Mouse (Mus musculus) cerebral cortex, adult 2 months (tissue): ENCODE data around the gene Gm14326.

Experiments used
- WGBS: fragments of 180-500 bp; shearing (Covaris S2); methylation state at CpG from one replicate; pipeline ENCODE4 v1.1.7; 2018; 5-methylcytosine and 5-hydroxymethylcytosine counted together

The Gm14326 gene

DNA sequence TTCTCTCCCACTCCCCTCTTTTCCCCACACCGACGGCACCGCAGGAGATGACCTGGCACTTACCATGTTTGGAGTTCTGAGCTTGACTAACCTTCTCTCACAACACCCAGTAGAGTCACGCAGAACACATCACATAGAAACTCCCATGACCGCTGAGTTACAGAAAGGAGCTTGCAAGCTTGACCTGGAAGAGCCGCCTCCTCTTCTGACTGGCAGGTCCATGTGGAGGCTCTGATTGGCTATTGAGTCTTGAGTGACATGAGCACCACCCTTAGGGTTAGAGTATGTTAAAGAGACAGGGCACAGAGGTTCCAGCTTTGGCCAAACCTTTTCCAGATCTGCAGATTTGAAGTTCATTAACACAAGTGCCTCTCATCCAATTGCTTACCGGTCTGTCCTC is at the start of gene Gm14326:
Gene Gm14326, minus strand, starts transcription at position 153 of the 400 bp plus-strand sequence.
- 1% methylated on average over 7 of the region's 7 CpGs for WGBS

DNA sequence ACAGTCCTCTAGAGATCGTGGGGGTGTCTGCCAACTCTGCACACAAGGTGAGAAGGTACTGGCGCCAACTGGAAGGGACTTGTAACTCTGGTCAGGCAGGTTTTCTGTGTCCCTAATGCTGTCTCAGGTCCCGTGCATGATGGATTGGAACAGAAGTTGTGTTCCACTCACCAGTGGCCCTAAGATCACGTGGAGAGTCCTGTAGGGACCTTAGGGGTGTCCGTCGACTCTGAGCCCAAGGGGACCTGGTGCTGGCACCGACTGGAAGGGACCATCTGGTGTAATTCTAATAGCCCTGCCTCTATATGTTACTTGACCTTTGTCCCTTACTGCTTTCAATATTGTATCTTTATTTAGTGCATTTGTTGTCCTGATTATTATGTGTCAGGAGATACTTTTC is 17.7 kb upstream of the Gm14326 start:
- WGBS: 79% methylated on average over 7 of the region's 7 CpGs

DNA sequence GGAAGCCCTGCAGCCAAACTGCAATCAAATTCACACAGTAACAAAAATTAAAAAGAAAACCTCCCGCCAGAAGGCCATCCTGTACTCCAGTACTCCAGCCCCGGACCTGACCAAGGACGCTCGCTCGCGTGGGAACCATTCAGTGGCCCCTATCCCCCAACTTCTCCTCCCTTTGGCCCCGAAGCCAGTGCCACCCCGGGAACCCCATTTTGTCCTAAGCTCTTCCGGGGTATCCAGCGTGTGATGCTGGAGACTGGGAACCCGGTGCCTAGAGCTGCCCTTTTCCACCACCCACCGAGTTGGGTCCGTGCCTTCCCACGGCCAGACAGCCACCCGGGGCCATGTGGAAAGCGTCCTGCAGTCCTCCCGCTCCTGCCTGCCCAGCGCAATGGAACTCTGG is 363 bp downstream of the Gm14326 start:
- WGBS: under 1% methylated on average over 18 of the region's 18 CpGs

DNA sequence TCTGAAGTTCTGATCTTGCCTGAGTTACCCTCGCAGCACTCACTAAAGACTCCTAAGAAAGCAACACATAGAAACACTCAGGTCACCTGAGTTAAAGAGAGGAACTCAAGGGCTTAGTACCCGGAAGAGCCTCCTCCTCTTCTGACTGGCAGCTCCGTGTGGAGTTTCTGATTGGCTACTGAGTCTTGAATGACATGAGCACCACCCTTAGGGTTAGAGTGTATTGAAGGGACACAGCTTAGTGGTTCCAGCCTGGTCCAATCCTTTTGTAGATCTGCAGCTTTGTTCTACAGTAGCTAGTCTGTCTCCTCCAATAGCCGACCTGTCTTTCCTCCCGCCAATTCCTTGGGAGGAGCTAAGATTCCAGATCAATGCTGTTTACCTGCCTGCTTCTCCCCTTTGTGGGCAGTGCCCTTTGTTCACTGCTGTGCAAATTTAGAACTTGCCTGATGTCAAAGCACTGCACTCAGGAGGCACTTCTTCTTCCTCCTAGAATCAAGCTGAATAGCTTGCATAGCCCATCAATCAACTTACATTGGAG is 31.5 kb downstream of the Gm14326 start, which contains the start of gene Zfp972:
Gene Zfp972, minus strand, starts transcription at position 51 of the 541 bp plus-strand sequence.
- 73% methylated on average over 4 of the region's 5 CpGs for WGBS

DNA sequence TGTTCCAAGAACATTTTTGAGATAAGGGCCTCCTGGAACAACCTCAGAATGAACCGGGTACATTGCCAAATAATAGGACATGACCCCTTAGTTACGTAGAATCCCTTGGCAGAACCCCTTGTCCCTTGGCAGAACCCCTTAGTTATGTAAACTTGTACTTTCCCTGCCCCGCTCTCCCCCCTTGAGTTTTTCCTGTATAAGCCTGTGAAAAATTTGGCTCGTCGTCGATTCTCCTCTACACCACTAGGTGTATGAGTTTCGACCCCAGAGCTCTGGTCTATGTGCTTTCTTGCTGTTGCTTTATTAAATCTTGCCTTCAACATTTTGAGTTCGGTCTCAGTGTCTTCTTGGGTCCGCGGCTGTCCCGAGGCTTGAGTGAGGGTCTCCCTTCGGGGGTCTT is 53.8 kb downstream of the Gm14326 start:
- whole genome bisulfite sequencing: 81% methylated on average over 3 of the region's 12 CpGs

DNA sequence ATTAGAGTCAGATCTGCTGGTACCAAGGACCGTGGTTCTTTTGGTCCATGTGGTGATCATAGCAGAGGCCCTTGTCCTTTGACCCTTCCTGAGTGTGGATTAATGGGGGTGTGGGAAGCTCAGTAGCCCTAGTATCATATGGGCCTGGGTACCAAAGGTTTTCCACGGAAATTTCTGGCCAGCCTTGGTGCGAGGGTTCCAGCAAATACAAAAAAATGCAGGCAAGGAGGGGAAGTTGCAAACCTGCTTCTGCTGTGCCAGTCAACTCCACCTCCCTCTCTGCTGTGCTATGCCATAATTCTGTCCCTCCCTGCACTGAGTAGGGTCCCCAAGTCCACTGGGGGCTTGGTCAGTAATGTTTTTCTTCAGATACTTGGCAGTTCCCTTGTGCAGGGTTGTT is 58.9 kb downstream of the Gm14326 start:
- WGBS: 68% methylated on average over 2 of the region's 3 CpGs

DNA sequence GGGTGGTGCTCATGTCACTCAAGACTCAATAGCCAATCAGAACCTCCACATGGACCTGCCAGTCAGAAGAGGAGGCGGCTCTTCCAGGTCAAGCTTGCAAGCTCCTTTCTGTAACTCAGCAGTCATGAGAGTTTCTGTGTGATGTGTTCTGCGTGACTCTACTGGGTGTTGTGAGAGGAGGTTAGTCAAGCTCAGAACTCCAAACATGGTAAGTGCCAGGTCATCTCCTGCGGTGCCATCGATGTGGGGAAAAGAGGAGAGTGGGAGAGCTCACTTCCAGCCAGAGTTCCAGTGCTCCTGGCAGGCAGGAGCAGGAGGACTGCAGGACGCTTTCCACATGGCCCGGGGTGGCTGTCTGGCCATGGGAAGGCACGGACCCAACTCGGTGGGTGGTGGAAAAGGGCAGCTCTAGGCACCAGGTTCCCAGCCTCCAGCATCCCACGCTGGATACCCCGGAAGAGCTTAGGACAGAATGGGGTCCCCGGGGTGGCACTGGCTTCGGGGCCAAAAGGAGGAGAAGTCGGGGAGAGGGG is 60.0 kb downstream of the Gm14326 start, which contains the start of gene Gm14327:
Gene Gm14327, plus strand, starts transcription at position 51 of the 533 bp plus-strand sequence.
- 44% methylated on average over 12 of the region's 13 CpGs for WGBS

DNA sequence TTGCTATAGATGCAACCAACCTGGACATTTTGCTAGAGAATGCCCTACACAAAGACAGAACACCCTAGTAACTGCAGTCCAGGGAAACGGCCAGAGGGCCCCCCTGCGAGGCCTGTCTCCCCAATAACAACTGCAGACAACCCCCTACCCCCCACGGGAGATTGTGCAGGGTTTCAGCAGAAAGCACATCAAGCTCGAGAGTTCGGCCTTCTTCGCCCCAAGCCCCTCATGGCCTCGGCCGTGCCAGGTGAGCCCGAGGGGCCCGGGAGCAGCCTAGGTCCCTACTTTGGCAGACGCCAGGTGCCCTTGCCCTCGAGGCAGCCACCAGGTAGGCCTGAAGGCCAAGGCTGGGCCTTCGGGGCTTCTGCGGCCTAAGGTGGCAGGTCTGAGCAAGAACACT is 69.4 kb downstream of the Gm14326 start:
- 95% methylated on average over 14 of the region's 14 CpGs for WGBS
